Mouse (Mus musculus) forebrain, embryonic 11.5 days (tissue): Measurements from ENCODE around the gene Gm45208. TPM values are rescaled to one million over a fixed set of nuclear protein-coding genes. Genes with fewer than 3 reads are reported as not detected.
A peak's percentile ranks its signal among the peaks of the same experiment; 100 is the strongest.
"Not testable (repeated sequence)": the region's sequence is repeated elsewhere in the genome, so short reads cannot be mapped to it uniquely, and the experiment has no call there.

Experiments
- ATAC-seq: fragments of 200-750 bp; cut with Nextera tagmentation; replicated peaks from 2 replicates; pipeline ENCODE4 v1.8.0; 2017; ENCODE audit warnings: moderate TSS enrichment; ENCODE audit not compliant: low FRiP score
- DNase-seq: peaks from one replicate; pipeline ENCODE4 v3.0.0-alpha.2; 2017; ENCODE audit warnings: low spot score
- H3K27ac ChIP-seq: fragments of 300-500 bp; sonication (generic); 2 replicates; pipeline ENCODE4 v1.5.1; 2014; ENCODE audit warnings: low read depth, low read length
- H3K27me3 ChIP-seq: fragments of 300-500 bp; sonication (generic); 2 replicates; pipeline ENCODE4 v1.6.1; 2014; ENCODE audit warnings: mild to moderate bottlenecking, low read length, mixed read lengths; ENCODE audit not compliant: control insufficient read depth, insufficient read depth
- H3K36me3 ChIP-seq: fragments of 300-500 bp; sonication (generic); 2 replicates; pipeline ENCODE4 v1.6.1; 2014; ENCODE audit warnings: mild to moderate bottlenecking, low read length, moderate library complexity, mixed read lengths; ENCODE audit not compliant: control insufficient read depth, insufficient read depth
- H3K4me1 ChIP-seq: fragments of 300-500 bp; sonication (generic); replicated peaks from 2 replicates; pipeline ENCODE4 v1.6.1; 2014; ENCODE audit warnings: low read length, mixed read lengths; ENCODE audit not compliant: control insufficient read depth, insufficient read depth
- H3K4me2 ChIP-seq: fragments of 300-500 bp; sonication (generic); 2 replicates; pipeline ENCODE4 v1.6.1; 2014; ENCODE audit warnings: low read depth, mild to moderate bottlenecking, low read length, moderate library complexity, mixed read lengths; ENCODE audit not compliant: severe bottlenecking
- H3K4me3 ChIP-seq: fragments of 300-500 bp; sonication (generic); 2 replicates; pipeline ENCODE4 v1.5.1; 2014; ENCODE audit warnings: low read depth, low read length
- H3K9ac ChIP-seq: fragments of 300-500 bp; sonication (generic); 2 replicates; pipeline ENCODE4 v1.6.1; 2014; ENCODE audit warnings: low read length
- H3K9me3 ChIP-seq: fragments of 300-500 bp; sonication (generic); 2 replicates; pipeline ENCODE4 v1.6.1; 2016; ENCODE audit warnings: low read length, mixed read lengths; ENCODE audit not compliant: control insufficient read depth
- WGBS: fragments of 180-500 bp; shearing (Covaris S2); extraction: QIAGEN DNeasy Blood & Tissue Kit; methylation state at CpG from one replicate; pipeline ENCODE4 v1.1.7; 2014; 5-methylcytosine and 5-hydroxymethylcytosine counted together
- polyA plus RNA-seq: library from polyadenylated mRNA; unstranded; fragments of >200 nt; fragmentation: Nextera tagmentation; extraction: Ambion mirVana; gene quantifications from 2 replicates; pipeline ENCODE4 v1.2.1, GENCODE M21; 2014

Gene Gm45208
- polyA plus RNA-seq, 1 experiment from 2014 or later = not detected

DNA sequence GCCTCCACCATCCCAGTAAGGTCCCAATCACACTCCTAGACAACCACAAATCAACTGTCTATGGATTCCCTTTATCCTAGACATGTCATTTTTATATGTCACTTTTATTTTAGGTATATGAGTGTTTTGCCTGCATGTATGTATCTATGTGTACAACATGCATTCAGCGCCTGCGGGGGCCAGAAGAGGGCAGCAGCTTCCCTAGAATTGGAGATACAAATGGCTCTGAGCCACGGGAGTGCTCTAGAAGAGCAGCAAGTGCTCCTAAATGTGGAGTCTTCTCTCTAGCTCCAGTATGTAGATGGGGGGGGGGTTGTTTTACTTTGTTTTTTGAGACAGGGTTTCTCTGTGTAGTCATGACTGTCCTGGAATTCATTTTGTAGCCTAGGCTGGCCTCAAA lies 31.6 kb downstream of the Gm45208 start:
- ATAC-seq, H3K9ac ChIP-seq, H3K36me3 ChIP-seq, H3K4me1 ChIP-seq, H3K4me3 ChIP-seq, H3K27ac ChIP-seq, H3K27me3 ChIP-seq, H3K9me3 ChIP-seq, DNase-seq, H3K4me2 ChIP-seq: not testable (repeated sequence)
- WGBS = 19% methylated on average over 3 of the region's 3 CpGs

DNA sequence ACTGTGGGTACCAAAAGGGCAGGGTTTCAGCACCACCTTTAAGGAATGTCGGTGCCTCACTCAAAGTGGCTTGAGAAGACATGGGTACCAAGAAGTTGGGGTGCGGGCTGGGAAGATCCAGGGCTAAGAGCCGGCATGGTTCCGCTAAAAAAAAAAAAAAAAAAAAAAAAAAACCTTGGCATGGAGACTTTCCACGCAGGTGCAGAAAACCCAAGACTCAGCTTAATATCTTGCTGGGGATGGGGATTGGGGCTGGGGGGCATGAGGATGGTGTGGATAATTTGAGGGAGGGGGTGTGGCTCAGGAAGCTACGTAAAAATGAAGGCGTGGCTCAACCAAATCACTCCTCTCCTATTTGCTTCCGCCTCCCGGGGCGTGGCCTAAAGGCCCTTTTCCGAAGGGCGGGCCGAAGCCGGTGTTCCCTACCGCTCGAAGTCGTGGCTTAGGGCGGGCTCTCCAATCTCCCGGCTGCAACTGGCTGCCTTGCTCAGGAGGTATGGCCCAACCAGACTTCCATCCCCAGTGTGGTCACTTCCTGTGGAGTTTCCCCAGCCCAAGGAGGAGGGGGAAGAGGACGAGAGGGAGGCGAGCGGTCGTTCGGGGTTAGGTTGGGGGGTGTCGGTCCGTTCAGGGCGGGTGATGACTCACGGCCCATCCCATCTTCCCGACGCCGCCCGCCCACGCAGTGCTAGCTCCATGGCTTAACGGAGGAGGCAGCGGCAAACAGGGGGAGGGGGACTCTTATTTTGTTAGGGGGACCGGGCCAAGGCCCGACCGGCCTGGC lies 40.3 kb downstream of the Gm45208 start, which contains the start of gene Tfe3:
Tfe3 (plus strand) TSS at position 424 of the 784 bp plus-strand sequence.
- peak; percentile 94 for ATAC-seq
- peak within 1 kb of the TSS; percentile 68 for H3K4me2 ChIP-seq
- H3K4me1 ChIP-seq = peaks cover 2% of the 10 kb centered on the region; the same call in 1 of the 2 replicates

DNA sequence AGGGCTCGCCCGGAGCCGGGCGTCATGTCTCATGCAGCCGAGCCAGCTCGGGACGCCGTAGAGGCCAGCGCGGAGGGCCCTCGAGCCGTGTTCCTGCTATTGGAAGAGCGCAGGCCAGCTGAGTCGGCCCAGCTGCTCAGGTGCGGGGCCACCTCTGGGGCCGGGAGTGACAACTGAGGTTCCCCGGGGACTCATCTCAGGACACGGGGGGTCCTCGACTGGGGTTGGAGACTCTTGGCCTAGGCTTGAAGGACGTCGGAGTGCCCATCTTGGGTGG lies 40.8 kb downstream of the Gm45208 start:
- no peak for DNase-seq
- 17% methylated on average over 21 of the region's 21 CpGs for WGBS
- no peak overlapping the region for H3K27ac ChIP-seq
- H3K4me1 ChIP-seq = peaks cover 2% of the 10 kb centered on the region; the same call in 1 of the 2 replicates
- H3K27me3 ChIP-seq = no peaks in the 10 kb centered on the region
- peak overlapping the region; percentile 68 for H3K4me2 ChIP-seq
- H3K4me3 ChIP-seq = peak overlapping the region; percentile 58
- peak; percentile 15 for ATAC-seq
- peak overlapping the region; percentile 51 for H3K9ac ChIP-seq
- no peaks in the 10 kb centered on the region; the same call in 1 of the 2 replicates for H3K36me3 ChIP-seq
- H3K9me3 ChIP-seq = no peaks in the 10 kb centered on the region

More for the DNA sequence above, 40.3 kb downstream of the Gm45208 start, which contains the start of gene Tfe3:
- H3K36me3 ChIP-seq = no peaks in the 10 kb centered on the region
- no peak within 1 kb of the TSS for H3K27ac ChIP-seq
- DNase-seq = peak; percentile 91
- peak within 1 kb of the TSS; percentile 51 for H3K9ac ChIP-seq
- WGBS = 19% methylated on average over 36 of the region's 38 CpGs
- no peaks in the 10 kb centered on the region for H3K9me3 ChIP-seq
- H3K4me3 ChIP-seq = peak within 1 kb of the TSS; percentile 58
- H3K27me3 ChIP-seq = no peaks in the 10 kb centered on the region

DNA sequence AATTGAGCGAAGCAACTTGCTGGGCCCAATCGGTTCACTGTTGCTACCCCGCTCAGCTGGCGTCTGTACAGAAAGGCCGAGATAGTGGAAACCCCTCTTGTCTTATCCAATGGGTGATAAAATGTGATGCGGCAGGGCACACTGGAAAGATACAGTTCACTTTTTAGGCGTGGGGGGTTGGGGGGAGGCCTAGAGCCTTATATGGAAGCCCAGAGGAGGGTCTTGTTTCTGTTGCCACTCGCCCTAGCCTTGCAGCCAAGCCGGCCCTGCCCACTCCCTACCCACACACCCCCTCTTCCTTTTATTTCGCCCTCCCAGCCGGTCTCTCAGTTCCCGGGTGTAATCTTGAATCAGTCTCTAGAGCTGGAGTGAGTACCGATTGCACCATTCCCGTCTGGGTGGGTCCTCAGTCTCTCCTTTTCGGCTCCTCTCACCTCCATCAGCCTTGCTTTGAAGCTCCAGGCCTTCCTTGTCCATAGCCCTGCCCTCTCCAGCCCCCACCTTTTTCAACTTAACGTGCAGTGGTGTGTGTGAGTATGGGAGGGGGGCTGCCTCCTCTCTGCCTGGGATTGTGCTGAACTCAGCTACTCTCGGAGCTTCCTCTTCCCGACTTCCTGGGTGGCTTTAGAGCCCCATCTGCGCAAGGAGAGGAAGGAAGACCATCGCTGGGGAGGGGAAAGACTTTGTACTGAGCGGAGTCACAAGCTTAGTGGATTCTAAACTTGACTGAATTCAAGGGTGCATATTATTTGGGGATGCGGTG lies 41.8 kb downstream of the Gm45208 start:
- Histone ChIP-seq H3K27me3 (no peaks in the 10 kb centered on the region), H3K4me1 (peaks cover 2% of the 10 kb centered on the region; the same call in 1 of the 2 replicates), H3K9ac (peak overlapping the region; percentile 51), H3K4me2 (peak overlapping the region; percentile 68), H3K36me3 (no peaks in the 10 kb centered on the region; the same call in 1 of the 2 replicates), H3K27ac (no peak overlapping the region), H3K4me3 (peak overlapping the region; percentile 58), H3K9me3 (no peaks in the 10 kb centered on the region)
- 19% methylated on average over 21 of the region's 22 CpGs for WGBS
- DNase-seq (peak; percentile 55), ATAC-seq (no peak; the same call in 1 of the 2 replicates)

DNA sequence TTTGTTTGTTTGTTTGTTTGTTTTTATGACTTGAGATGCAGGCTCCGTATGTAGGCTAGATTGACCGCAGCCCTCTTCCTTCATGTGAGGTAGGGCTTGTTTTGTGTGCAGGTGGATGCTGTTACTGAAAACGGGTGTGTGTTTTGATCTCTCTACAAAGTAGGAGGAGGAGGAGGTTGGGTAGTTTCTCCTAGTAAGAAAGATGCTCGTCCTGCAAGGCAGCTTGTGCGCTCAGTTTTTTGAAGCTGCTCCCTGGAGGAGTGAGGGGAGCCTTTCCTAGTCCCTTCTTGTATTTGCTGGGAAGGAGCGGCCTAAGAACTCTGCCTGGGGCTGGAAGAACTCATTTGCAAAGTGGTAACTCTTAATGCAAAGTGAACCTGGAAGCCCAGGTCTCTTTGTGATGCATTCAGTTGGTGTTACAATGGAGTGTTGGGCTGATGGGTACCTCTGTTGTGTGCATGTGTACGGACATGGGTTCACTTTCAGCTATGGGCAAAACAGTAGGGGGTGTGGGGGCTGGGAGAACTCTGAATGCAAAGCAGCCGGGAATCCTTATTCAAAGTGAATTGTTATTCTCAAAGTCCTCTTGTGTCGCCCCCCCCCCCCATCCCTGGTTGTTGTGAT lies 42.7 kb downstream of the Gm45208 start:
- H3K27ac ChIP-seq = no peak overlapping the region
- H3K9me3 ChIP-seq = no peaks in the 10 kb centered on the region
- WGBS = 13% methylated on average over 9 of the region's 9 CpGs
- H3K4me2 ChIP-seq = peak overlapping the region; percentile 68
- no peak for DNase-seq
- H3K4me3 ChIP-seq = peak overlapping the region; percentile 58
- H3K36me3 ChIP-seq = no peaks in the 10 kb centered on the region; the same call in 1 of the 2 replicates
- H3K4me1 ChIP-seq = peaks cover 2% of the 10 kb centered on the region; the same call in 1 of the 2 replicates
- ATAC-seq = no peak
- no peak overlapping the region for H3K9ac ChIP-seq
- no peaks in the 10 kb centered on the region for H3K27me3 ChIP-seq

DNA sequence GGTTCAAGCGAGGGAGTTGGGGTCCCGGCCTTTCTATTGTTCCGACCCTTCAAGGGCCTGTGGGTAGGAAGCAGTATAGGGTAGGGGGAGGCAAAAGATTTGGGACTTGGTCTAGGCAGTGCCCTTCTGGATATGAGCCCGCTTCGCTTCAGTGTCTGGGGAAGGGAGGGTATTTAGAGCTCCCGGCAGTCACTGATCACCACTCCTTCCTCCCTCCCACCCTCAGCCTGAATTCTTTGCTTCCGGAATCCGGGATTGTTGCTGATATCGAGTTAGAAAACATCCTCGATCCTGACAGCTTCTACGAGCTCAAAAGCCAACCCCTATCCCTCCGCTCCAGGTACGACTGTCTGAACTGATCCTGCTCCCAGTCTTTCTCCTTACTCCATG lies 43.2 kb downstream of the Gm45208 start:
- no peak for DNase-seq
- no peaks in the 10 kb centered on the region for H3K27me3 ChIP-seq
- H3K4me2 ChIP-seq = peak overlapping the region; percentile 68; the same call in 1 of the 2 replicates
- no peak overlapping the region for H3K9ac ChIP-seq
- H3K4me1 ChIP-seq = peaks cover 2% of the 10 kb centered on the region; the same call in 1 of the 2 replicates
- WGBS = 23% methylated on average over 11 of the region's 13 CpGs
- H3K9me3 ChIP-seq = no peaks in the 10 kb centered on the region
- H3K27ac ChIP-seq = no peak overlapping the region
- no peak for ATAC-seq
- no peaks in the 10 kb centered on the region; the same call in 1 of the 2 replicates for H3K36me3 ChIP-seq
- peak overlapping the region; percentile 58 for H3K4me3 ChIP-seq

DNA sequence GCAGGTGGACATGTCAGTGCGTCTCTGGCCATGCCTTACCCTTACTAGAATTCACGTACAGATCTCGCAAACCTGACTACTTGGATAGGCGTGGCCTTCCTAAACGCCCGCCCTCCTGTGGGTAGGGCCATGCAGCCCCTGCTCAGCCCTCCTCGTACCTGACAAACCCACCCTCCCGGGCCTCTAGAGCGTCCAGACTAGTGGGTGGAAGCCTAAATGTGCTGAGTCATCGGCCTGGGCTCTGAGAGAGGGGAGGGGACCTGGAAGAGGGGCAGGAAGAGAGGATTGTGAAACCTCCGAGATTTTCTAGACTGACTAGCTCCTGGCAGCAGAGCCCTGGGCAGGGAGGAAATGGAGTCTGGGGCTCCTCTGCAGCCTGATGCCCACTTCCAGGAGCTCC lies 43.7 kb downstream of the Gm45208 start:
- Histone ChIP-seq H3K36me3 (no peaks in the 10 kb centered on the region; the same call in 1 of the 2 replicates), H3K9ac (no peak overlapping the region), H3K27ac (no peak overlapping the region), H3K4me1 (peaks cover 2% of the 10 kb centered on the region; the same call in 1 of the 2 replicates), H3K9me3 (no peaks in the 10 kb centered on the region), H3K4me3 (peak overlapping the region; percentile 58), H3K4me2 (peak overlapping the region; percentile 68; the same call in 1 of the 2 replicates), H3K27me3 (no peaks in the 10 kb centered on the region)
- DNase-seq = peak; percentile 56
- ATAC-seq = no peak; the same call in 1 of the 2 replicates
- WGBS = 11% methylated on average over 11 of the region's 11 CpGs

DNA sequence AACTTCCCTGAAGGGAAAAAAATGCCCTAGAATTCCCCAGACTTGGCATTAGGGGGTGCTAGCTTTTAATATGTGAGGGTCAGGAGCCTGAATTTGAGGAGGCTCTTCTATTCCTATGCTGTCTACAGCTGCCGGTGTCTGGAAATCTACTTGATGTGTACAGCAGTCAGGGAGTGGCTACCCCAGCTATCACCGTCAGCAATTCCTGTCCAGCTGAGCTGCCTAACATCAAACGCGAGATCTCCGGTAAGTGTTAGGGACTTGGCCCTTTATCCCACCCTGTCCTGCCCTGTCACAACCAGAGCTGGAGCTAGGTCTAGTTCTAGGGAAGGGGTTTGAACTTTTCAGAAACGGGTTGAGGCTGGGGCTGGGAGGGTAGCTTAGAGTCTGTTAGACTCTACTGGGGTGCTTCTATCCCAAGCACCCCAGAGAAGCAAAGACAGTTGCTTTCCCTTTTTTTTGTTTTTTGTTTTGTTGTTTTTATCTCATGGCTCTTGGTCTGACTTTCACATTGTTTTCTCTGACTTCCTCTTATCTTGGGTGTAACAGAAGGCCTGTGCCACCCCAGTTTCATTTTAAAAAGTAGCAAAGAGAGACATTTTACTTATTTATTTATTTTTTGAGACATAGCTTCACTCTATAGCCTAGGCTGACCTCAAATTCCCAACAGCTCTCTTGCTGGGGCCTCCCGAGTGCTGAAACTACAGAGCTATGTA lies 47.4 kb downstream of the Gm45208 start:
- Histone ChIP-seq H3K9me3 (no peaks in the 10 kb centered on the region), H3K4me3 (no peak overlapping the region), H3K27me3 (no peaks in the 10 kb centered on the region), H3K9ac (no peak overlapping the region), H3K36me3 (no peaks in the 10 kb centered on the region; the same call in 1 of the 2 replicates), H3K4me2 (no peak overlapping the region), H3K4me1 (peaks cover 2% of the 10 kb centered on the region; the same call in 1 of the 2 replicates), H3K27ac (no peak overlapping the region)
- DNase-seq (no peak), ATAC-seq (no peak)
- WGBS = 94% methylated on average over 7 of the region's 7 CpGs
